Mouse (Mus musculus): ENCODE data around the gene Cacna1d.

GRCm38 (mm10) chr14:30019375-30019774 is 471.9 kb downstream of the Cacna1d start:
- no peak for TF ChIP-seq USF1 (IDR thresholded peaks at IDR 0.05; ENCODE audit: low read depth, low read length)
- no peak for TF ChIP-seq CTCF (conservative IDR thresholded peaks at IDR 0.05 in 1 of 2, IDR thresholded peaks at IDR 0.05 in 1 of 2; ENCODE audit: low read depth in 2 of 2, low read length in 2 of 2)
- no peak for TF ChIP-seq MAFK (IDR thresholded peaks at IDR 0.05; ENCODE audit: insufficient replicate concordance, low read length)
- no peak for TF ChIP-seq EP300 (IDR thresholded peaks at IDR 0.05; ENCODE audit: low read length)
- no peak for TF ChIP-seq MAZ (IDR thresholded peaks at IDR 0.05; ENCODE audit: low read depth, low read length)
- no peak for TF ChIP-seq POLR2A (IDR thresholded peaks at IDR 0.05; ENCODE audit: low read depth, low read length)
- TF ChIP-seq PAX5 (IDR thresholded peaks at IDR 0.05; ENCODE audit: low read length), result no peak
- no peak for TF ChIP-seq USF2 (conservative IDR thresholded peaks at IDR 0.05; ENCODE audit: low read depth, low read length)

Data from CH12.LX (cell line).